Mouse (Mus musculus) liver, embryonic 16.5 days (tissue): ENCODE data around the gene Fbxw13. TPM values are rescaled to one million over a fixed set of nuclear protein-coding genes. Genes with fewer than 3 reads are reported as not detected.
"Not testable (repeated sequence)": the region's sequence is repeated elsewhere in the genome, so short reads cannot be mapped to it uniquely, and the experiment has no call there.

Experiments
- ATAC-seq: fragments of 200-750 bp; cut with Nextera tagmentation; 2 replicates; pipeline ENCODE4 v1.8.0; 2017; ENCODE audit warnings: low read depth, mild to moderate bottlenecking, moderate number of reproducible peaks, moderate library complexity
- H3K27ac ChIP-seq: fragments of 300-500 bp; sonication (generic); 2 replicates; pipeline ENCODE4 v1.5.1; 2014; ENCODE audit warnings: mild to moderate bottlenecking, low read length
- H3K27me3 ChIP-seq: fragments of 300-500 bp; sonication (generic); 2 replicates; pipeline ENCODE4 v1.6.1; 2014; ENCODE audit warnings: low read depth, low read length, mixed read lengths; ENCODE audit not compliant: control insufficient read depth, insufficient read depth
- H3K36me3 ChIP-seq: fragments of 300-500 bp; sonication (generic); 2 replicates; pipeline ENCODE4 v1.6.1; 2014; ENCODE audit warnings: mild to moderate bottlenecking; ENCODE audit not compliant: control insufficient read depth, insufficient read depth
- H3K4me1 ChIP-seq: fragments of 300-500 bp; sonication (generic); 2 replicates; pipeline ENCODE4 v1.6.1; 2014; ENCODE audit warnings: low read depth, low read length, mixed read lengths; ENCODE audit not compliant: control insufficient read depth
- H3K4me2 ChIP-seq: fragments of 300-500 bp; sonication (generic); 2 replicates; pipeline ENCODE4 v1.6.1; 2014; ENCODE audit warnings: low read depth, low read length, mixed read lengths
- H3K4me3 ChIP-seq: fragments of 300-500 bp; sonication (generic); 2 replicates; pipeline ENCODE4 v1.5.1; 2014; ENCODE audit warnings: low read depth, mild to moderate bottlenecking, low read length
- H3K9ac ChIP-seq: fragments of 300-500 bp; sonication (generic); 2 replicates; pipeline ENCODE4 v1.6.1; 2014; ENCODE audit warnings: low read depth, low read length
- H3K9me3 ChIP-seq: fragments of 300-500 bp; sonication (generic); replicated peaks from 2 replicates; pipeline ENCODE4 v1.6.1; 2016; ENCODE audit warnings: low read length; ENCODE audit not compliant: control insufficient read depth
- WGBS: fragments of 180-500 bp; shearing (Covaris S2); extraction: QIAGEN DNeasy Blood & Tissue Kit; methylation state at CpG from one replicate; pipeline ENCODE4 v1.1.7; 2014; ENCODE audit not compliant: insufficient replicate concordance; 5-methylcytosine and 5-hydroxymethylcytosine counted together
- polyA plus RNA-seq: library from polyadenylated mRNA; unstranded; fragments of >200 nt; fragmentation: Nextera tagmentation; extraction: Ambion mirVana; gene quantifications from 2 replicates; pipeline ENCODE4 v1.2.1, GENCODE M21; 2015

Gene Fbxw13
- polyA plus RNA-seq: not detected in 2 replicates

DNA sequence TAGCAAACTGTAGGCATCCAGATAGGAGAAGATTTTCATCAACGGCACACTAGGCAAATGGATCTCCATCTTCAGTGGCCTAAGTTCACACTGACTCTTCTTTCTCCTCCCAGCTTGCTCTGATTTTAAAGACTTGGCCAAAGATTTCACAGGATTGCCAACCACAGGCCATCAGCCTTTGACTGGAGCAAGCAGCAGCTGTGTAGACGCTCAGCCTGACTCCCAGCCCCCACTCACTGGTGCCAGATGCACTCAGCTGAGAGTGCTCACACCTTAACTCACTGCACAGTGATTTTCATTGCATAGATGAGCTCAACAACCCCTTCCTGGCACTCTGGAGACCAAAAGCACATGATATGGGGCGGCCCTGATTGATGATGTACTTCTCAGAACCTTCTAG is at the start of gene Fbxw13:
Gene Fbxw13 (minus strand): TSS at position 101 of the 400 bp plus-strand sequence.
- ATAC-seq, H3K4me2 ChIP-seq, H3K4me1 ChIP-seq, H3K9me3 ChIP-seq, H3K36me3 ChIP-seq, H3K4me3 ChIP-seq, H3K9ac ChIP-seq, H3K27ac ChIP-seq, H3K27me3 ChIP-seq: not testable (repeated sequence)
- WGBS: 51% methylated on average over 3 of the region's 3 CpGs

DNA sequence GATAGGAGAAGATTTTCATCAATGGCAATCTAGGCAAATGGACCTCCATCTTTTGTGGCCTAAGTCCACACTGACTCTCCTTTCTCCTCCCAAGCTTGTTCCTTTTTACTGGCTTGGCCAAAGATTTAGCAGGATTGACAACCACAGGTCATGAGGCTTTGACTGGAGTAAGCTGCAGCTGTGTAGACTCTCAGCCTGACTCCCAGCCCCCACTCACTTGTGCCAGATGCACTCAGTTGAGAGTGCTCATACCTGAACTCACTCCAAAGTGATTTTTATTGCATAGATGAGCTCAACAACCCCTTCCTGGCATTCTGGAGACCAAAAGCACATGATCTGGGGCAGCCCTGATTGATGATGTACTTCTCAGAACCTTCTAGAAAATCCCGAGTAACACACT is 38.9 kb upstream of the Fbxw13 start, which contains the start of gene Fbxw20:
Gene Fbxw20 (minus strand): TSS at position 101 of the 400 bp plus-strand sequence.
- Histone ChIP-seq H3K9ac (no peak within 1 kb of the TSS), H3K27me3 (no peaks in the 10 kb centered on the region), H3K4me1 (no peaks in the 10 kb centered on the region), H3K4me2 (no peak within 1 kb of the TSS), H3K27ac (no peak within 1 kb of the TSS), H3K9me3 (no peaks in the 10 kb centered on the region), H3K4me3 (no peak within 1 kb of the TSS), H3K36me3 (no peaks in the 10 kb centered on the region)
- WGBS: 35% methylated on average over 1 of the region's 1 CpGs
- ATAC-seq: no peak

DNA sequence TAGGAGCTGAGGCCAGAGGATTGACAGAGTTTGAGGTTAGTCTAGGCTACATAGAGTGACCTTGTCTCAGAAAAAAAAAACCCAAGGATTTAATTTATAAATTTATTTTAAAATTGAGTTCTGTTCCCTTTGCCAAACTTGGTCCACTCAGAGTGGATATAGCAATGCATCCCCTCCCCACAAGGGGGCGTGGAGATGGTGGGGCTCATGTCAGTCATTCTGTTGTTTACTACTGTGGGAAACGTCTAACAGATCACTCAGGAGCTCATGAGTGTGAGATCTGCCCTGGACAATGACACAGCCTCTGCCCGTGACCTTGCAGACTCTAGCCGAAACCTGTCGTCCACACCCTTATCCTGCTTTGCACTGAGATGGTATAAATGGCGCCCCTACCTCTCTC is 22.7 kb upstream of the Fbxw13 start:
- no peaks in the 10 kb centered on the region for H3K27me3 ChIP-seq
- 53% methylated on average over 6 of the region's 6 CpGs for WGBS
- H3K9me3 ChIP-seq: no peaks in the 10 kb centered on the region
- no peak overlapping the region for H3K4me2 ChIP-seq
- H3K27ac ChIP-seq: no peak overlapping the region
- no peaks in the 10 kb centered on the region for H3K4me1 ChIP-seq
- no peak overlapping the region for H3K9ac ChIP-seq
- H3K4me3 ChIP-seq: no peak overlapping the region
- no peaks in the 10 kb centered on the region for H3K36me3 ChIP-seq
- ATAC-seq: no peak

DNA sequence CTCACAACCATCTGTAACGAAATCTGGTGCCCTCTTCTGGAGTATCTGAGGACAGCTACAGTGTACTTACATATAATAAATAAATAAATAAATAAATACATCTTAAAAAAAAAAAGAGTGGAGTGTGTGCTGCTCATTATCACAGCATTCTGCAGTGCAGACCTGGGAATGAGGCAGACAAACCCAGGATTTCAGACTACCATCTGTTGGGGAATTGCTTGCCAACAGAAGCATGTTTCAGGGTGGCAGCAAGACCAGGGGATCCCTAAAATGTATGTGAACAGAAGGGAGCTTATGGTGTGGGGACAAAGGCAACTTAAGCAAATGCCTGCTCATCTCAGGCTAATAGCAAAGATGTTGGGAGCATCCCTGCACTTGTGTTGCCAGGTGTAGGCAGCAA is 5.6 kb upstream of the Fbxw13 start:
- ATAC-seq, H3K27ac ChIP-seq: not testable (repeated sequence)
- WGBS: 9% methylated on average over 1 of the region's 1 CpGs

DNA sequence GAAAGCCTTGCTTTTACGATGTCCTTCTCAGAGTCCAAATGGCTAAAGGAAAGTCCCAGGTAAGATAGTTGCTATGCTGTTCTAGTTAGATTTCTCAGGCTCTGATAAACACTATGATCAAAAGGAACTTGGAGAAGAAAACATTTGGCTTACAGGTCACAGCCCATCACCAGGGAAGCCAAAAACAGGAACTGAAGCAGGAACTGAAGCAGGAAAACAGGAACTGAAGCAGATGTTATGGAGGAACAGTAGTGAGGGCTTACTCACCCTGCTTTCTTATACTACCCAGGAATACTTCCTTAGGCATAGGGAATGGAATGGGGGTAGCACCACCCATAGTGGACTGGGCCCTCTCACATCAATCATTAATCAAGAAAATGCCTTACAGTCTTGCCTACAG is 4.6 kb upstream of the Fbxw13 start:
- Histone ChIP-seq H3K9me3 (no peaks in the 10 kb centered on the region), H3K4me1 (no peaks in the 10 kb centered on the region), H3K4me3 (no peak overlapping the region), H3K36me3 (no peaks in the 10 kb centered on the region), H3K27ac (no peak overlapping the region), H3K4me2 (no peak overlapping the region), H3K27me3 (no peaks in the 10 kb centered on the region), H3K9ac (no peak overlapping the region)
- WGBS: 65% methylated on average over 1 of the region's 1 CpGs
- no peak for ATAC-seq

More for the DNA sequence above, 5.6 kb upstream of the Fbxw13 start:
- not testable (repeated sequence) for H3K36me3 ChIP-seq, H3K9me3 ChIP-seq, H3K4me1 ChIP-seq, H3K27me3 ChIP-seq, H3K4me2 ChIP-seq, H3K9ac ChIP-seq, H3K4me3 ChIP-seq

DNA sequence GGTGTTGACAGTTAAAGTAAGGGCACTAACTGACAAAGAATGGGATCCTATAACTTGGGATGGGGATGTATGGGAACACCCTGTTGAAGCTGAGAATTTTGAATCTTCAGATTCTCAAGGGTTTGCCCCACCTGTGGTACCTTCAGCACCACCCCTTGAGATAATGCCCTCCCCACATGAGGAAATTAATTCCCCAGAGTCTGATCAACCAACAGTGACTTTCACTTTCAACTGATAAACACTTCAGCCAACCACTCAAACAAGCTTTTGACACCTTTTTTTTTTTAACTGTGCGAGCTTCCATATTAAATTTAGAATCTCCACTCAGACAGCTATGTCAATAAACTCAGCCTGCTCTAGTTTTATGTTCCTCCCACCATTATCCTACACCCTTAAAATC is 3.6 kb upstream of the Fbxw13 start:
- Histone ChIP-seq H3K27me3 (no peaks in the 10 kb centered on the region), H3K4me2 (no peak overlapping the region)
- WGBS: 67% methylated on average over 1 of the region's 1 CpGs

DNA sequence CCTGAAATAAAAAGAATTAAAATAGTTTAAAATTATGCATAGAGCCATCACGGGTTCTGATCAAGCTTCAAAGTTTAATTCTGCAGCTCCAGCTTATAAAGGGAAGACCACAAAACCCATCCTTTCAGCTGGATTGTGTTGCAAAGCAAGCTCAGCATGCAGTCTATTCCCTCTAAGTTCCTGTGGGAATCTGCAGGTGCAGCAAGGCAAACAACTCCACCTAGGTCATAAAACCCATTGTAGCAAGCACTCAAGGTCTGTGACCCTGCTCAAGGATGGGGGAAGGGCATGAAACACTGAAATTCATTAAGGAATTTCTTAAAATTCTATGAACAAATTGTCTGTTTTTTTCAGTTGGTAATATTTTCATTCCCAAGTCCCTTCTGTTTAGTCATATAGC is 18.6 kb downstream of the Fbxw13 start:
- H3K36me3 ChIP-seq: no peaks in the 10 kb centered on the region
- ATAC-seq: no peak
- whole genome bisulfite sequencing: 49% methylated on average over 1 of the region's 1 CpGs
- H3K27ac ChIP-seq: no peak overlapping the region
- H3K4me2 ChIP-seq: no peak overlapping the region
- H3K4me3 ChIP-seq: no peak overlapping the region
- no peaks in the 10 kb centered on the region for H3K4me1 ChIP-seq
- H3K27me3 ChIP-seq: no peaks in the 10 kb centered on the region
- H3K9ac ChIP-seq: no peak overlapping the region
- H3K9me3 ChIP-seq: no peaks in the 10 kb centered on the region

More for the DNA sequence above, 3.6 kb upstream of the Fbxw13 start:
- Histone ChIP-seq H3K4me3 (no peak overlapping the region), H3K27ac (no peak overlapping the region), H3K9ac (no peak overlapping the region), H3K4me1 (no peaks in the 10 kb centered on the region), H3K36me3 (no peaks in the 10 kb centered on the region), H3K9me3 (no peaks in the 10 kb centered on the region)
- no peak for ATAC-seq

DNA sequence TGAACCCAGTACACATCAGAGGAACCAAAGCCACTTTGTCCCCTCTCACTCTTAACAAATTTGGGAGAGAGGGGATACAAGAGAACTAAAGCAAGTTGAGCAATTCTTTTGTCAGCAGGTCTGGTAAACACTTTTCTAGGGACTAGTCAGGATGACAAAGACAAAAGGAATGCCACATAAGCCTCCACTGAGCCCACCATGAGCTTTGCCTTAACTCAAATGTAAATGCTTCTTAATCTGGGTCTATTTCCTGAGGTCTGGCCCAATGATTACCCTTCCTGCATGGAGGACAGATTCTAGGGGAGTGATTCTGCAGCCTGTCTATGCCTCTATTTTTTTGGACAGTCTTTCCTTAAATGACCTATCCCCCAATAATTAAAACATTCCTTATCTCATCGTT is 19.5 kb downstream of the Fbxw13 start:
- Histone ChIP-seq H3K36me3 (no peaks in the 10 kb centered on the region), H3K4me2 (no peak overlapping the region), H3K4me3 (no peak overlapping the region), H3K27me3 (no peaks in the 10 kb centered on the region), H3K9me3 (no peaks in the 10 kb centered on the region), H3K27ac (no peak overlapping the region), H3K9ac (no peak overlapping the region), H3K4me1 (no peaks in the 10 kb centered on the region)
- no peak for ATAC-seq
- WGBS: 51% methylated on average over 1 of the region's 1 CpGs

DNA sequence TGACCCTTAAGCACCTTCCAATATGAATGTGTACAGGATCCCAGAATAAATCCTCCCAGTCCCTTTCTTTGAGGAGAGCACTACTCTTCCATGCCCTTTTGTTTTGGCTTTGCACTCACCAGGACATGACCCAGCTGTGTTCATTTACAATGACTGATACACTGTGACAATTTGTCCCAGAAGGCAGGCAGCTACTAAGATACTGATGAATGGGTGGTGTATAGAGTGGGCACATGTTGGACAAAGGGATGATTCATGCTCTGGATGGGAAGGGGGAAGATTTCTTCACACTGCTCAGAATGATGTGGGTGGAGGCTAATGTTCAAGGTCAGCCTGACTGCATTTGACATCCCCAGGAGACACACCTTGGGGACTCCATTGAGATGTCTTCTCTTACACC is 28.5 kb downstream of the Fbxw13 start:
- H3K36me3 ChIP-seq: no peaks in the 10 kb centered on the region
- H3K27me3 ChIP-seq: no peaks in the 10 kb centered on the region
- no peak overlapping the region for H3K9ac ChIP-seq
- no peak overlapping the region for H3K27ac ChIP-seq
- H3K9me3 ChIP-seq: no peaks in the 10 kb centered on the region
- no peaks in the 10 kb centered on the region for H3K4me1 ChIP-seq
- H3K4me3 ChIP-seq: no peak overlapping the region
- ATAC-seq: no peak
- no peak overlapping the region for H3K4me2 ChIP-seq

DNA sequence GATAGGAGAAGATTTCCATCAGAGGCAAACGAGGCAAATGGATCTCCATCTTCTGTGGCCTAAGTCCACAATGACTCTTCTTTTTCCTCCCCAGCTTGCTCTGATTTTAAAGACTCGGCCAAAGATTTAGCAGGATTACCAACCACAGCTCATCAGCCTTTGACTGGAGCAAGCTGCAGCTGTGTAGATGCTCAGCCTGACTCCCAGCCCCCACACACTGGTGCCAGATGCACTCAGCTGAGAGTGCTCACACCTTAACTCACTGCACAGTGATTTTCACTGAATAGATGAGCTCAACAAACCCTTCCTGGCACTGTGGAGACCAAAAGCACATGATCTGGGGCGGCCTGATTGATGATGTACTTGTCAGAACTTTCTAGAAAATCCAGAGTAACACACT is 33.8 kb downstream of the Fbxw13 start, which contains the start of gene Fbxw21:
Gene Fbxw21 (minus strand): TSS at position 101 of the 400 bp plus-strand sequence.
- 39% methylated on average over 3 of the region's 3 CpGs for WGBS
- Histone ChIP-seq H3K27me3 (no peaks in the 10 kb centered on the region), H3K36me3 (no peaks in the 10 kb centered on the region)

More for the DNA sequence above, 33.8 kb downstream of the Fbxw13 start, which contains the start of gene Fbxw21:
- Histone ChIP-seq H3K4me1 (no peaks in the 10 kb centered on the region), H3K9ac (no peak within 1 kb of the TSS), H3K4me3 (no peak within 1 kb of the TSS), H3K4me2 (no peak within 1 kb of the TSS), H3K9me3 (no peaks in the 10 kb centered on the region), H3K27ac (no peak within 1 kb of the TSS)
- no peak for ATAC-seq
